Mouse (Mus musculus) mouse trophoblast stem cell (cell line): ENCODE data around the gene Gmcl1.

Experiments used
- in situ Hi-C, 2 experiments: fragments of 300-500 bp; cut with MseI, MboI; formaldehyde crosslinking; loops; 2 replicates in 1 of 2; 3 replicates in 1 of 2; pipeline ENCODE4 v1.15.1; 2025

The Gmcl1 gene

DNA sequence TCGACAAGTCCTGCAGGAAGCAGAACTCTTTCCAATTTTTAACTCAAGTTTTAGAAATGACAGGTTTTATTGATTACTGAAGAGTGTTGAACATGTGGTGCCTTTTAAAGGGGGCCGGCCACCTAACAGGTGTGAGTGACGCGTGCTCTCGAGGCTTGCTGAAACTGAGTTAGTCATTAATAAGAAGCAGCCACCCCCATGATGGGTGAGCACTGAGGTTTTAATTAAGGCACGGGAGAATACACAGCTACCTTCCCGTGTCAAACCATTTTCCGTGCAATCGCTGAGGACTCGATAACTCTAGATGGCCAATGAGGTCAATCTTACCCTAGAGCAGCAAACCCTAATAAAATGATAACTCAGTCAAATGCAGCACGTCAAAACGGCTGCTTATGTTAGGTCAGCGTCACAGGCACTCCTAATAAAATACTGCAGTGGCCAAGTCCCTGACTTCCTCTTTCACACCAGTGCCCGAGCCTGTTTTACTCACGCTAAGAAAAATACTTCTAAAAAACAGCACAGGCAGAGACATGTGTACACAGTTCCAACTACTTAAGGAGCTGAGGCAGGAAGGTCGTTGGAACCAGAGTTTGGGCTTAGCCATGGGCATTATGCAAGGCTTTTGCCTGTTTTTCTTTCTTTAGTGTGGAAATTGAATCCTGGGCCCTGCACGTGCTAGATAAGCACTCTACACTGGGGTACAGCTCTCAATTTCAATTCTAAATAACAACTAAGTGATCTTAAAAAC, 67.4 kb downstream of the Gmcl1 start:
- in situ Hi-C loops, result no loop called here

GRCm38 (mm10) chr6:86665076-86665475, 68.1 kb downstream of the Gmcl1 start:
- in situ Hi-C loops, result no loop called here

DNA sequence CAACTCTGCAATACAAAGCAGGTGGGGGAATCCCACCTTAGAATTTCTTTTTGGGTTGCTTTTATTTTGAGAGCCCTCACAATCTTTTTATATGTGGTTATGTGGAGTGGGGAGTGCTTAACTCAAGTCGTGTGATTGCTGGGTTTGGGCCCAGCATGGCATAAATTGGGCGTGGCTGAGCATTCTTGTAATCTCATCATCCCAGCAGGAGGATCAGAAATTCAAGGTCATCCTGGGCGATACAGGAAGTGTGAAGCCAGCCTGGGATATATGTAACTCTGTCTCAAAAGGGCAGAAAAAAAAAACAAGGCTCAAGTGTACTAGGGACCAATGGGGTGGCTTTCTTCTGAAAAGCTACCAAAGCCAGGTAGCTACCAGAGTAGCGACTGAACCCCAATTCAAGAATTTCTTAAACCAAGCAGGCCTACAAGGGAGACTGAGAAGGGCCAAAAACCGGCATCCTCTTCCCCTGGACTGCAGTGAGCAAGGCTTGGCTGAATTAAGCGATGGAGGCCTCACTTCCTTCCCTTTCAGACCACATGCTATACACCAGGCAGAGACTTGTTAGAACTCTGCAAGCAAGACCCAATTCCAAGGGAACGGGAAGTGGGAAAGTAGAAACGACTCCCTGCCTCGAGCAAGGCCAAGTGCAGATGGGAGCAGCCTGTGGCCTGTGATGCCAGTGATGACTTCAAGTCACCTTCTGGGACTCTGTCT, 72.9 kb downstream of the Gmcl1 start:
- in situ Hi-C loops, result no loop called here

DNA sequence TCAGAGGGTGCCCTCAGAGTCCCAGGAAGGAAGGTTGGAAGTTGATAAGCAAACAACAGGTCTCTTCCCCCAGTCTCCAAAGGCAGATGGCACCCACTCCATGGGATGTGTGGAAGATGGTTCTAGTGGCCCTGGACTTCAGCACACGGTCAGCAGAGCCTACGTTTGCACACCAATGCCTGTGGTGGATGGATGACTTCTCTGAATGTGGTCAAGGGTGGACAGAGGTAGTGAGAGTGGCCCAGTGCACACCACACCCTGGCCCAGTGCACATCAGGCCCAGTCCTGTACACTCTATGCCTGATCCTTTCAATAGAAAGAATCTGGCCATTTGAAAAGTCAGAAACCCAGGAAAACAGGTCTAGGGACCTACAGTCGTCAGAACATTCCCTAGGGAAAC, 74.7 kb downstream of the Gmcl1 start:
- in situ Hi-C loops, result no loop called here

- in situ Hi-C loops, result no loop called here
Observed at GRCm38 (mm10) chr6:86654270-86654916, 78.8 kb downstream of the Gmcl1 start.

DNA sequence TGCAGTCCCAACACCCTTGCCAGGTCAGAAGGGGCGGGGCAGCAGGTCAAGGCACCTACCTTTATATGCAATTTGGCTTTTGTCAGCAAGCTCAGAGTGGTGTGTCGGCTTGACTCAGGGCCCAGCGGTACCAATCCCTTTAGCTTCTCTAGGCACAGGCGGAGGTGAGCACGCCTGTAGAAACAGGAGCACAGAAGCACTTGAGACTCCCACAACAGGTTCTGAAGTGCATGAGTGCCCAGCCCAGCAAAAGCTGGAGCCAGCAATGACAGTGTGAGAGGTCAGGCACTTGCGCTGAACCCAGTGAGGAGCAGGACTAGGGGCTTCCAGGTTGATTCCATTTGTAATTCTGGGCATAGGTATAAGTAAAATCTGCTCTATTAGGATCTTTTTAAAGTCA, 80.2 kb downstream of the Gmcl1 start:
- in situ Hi-C loops, result no loop called here

GRCm38 (mm10) chr6:86646143-86646542, 87.0 kb downstream of the Gmcl1 start:
- in situ Hi-C loops, result no loop called here

GRCm38 (mm10) chr6:86645551-86645950, 87.6 kb downstream of the Gmcl1 start:
- in situ Hi-C loops, result no loop called here

- in situ Hi-C loops, result no loop called here
Observed at GRCm38 (mm10) chr6:86644775-86645400, 88.3 kb downstream of the Gmcl1 start.
